Mouse (Mus musculus) forebrain, embryonic 15.5 days (tissue): ENCODE measurements at regions not wholly inside any gene's neighbourhood (a gene's known extent, or its start where the extent isn't known, plus 50 kb on each side); places are given as distances from the start of the nearest gene placed in this dataset.

Experiments used
- ATAC-seq: fragments of 200-750 bp; cut with Nextera tagmentation; replicated peaks from 2 replicates; pipeline ENCODE4 v1.8.0; 2017; ENCODE audit warnings: mild to moderate bottlenecking, moderate TSS enrichment, moderate library complexity
- H3K27ac ChIP-seq: fragments of 300-500 bp; sonication (generic); replicated peaks from 2 replicates; pipeline ENCODE4 v1.5.1; 2015; ENCODE audit warnings: mild to moderate bottlenecking, inconsistent platforms
- H3K27me3 ChIP-seq: fragments of 300-500 bp; sonication (generic); 2 replicates; pipeline ENCODE4 v1.6.1; 2015; ENCODE audit warnings: inconsistent platforms
- H3K36me3 ChIP-seq: fragments of 300-500 bp; sonication (generic); 2 replicates; pipeline ENCODE4 v1.6.1; 2015; ENCODE audit warnings: mild to moderate bottlenecking, inconsistent platforms
- H3K4me1 ChIP-seq: fragments of 300-500 bp; sonication (generic); 2 replicates; pipeline ENCODE4 v1.6.1; 2015; ENCODE audit warnings: inconsistent platforms
- H3K4me2 ChIP-seq: fragments of 300-500 bp; sonication (generic); replicated peaks from 2 replicates; pipeline ENCODE4 v1.6.1; 2015; ENCODE audit warnings: mild to moderate bottlenecking, inconsistent platforms
- H3K4me3 ChIP-seq: fragments of 300-500 bp; sonication (generic); 2 replicates; pipeline ENCODE4 v1.5.1; 2015; ENCODE audit warnings: mild to moderate bottlenecking, inconsistent platforms
- H3K9ac ChIP-seq: fragments of 300-500 bp; sonication (generic); replicated peaks from 2 replicates; pipeline ENCODE4 v1.6.1; 2015; ENCODE audit warnings: mild to moderate bottlenecking, inconsistent platforms
- H3K9me3 ChIP-seq: fragments of 300-500 bp; sonication (generic); 2 replicates; pipeline ENCODE4 v1.6.1; 2016; ENCODE audit warnings: inconsistent platforms
- WGBS: fragments of 180-500 bp; shearing (Covaris S2); methylation state at CpG from one replicate; pipeline ENCODE4 v1.1.7; 2015; ENCODE audit warnings: mixed read lengths; 5-methylcytosine and 5-hydroxymethylcytosine counted together

DNA sequence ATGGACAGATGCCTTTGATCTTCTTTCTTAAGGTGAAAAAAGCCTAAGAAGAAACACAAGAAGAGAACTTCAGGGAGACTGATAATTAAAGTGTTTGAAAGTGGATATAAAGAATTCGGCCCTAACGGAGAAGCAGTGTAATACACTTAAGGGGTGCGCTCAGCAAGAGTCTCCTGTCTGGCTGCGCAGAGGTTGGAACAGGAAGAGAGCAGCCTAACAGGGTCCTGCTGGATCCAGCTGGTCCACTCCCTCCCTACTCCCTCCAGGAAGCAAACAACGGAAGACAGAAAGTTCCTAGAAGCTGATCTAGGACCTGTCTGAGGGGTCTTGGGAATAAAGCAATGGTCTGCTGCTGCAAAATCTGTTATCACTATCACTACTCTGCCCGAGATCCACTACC is 242.4 kb downstream of the 1190002N15Rik start:
- no peak for ATAC-seq
- 81% methylated on average over 6 of the region's 6 CpGs for WGBS

DNA sequence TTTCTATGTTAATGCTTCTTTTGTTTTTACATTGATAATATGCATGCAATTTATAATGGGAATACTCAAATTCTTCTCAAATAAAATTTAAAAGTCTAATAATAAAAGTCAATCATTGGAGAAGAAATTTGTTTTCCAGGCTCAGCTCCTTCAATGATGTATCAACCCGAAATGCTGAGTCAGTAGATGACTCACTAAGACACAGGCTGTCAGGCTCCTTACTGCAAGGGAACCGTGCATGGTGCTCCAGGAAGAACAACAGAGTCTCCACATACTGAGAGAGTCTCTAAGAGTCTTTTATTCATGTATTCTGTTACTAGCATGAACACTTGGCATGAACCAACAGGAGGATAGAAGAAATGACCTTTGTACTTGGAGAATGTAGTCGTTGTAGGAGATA is 245.7 kb downstream of the 1190002N15Rik start:
- Histone ChIP-seq H3K4me3 (no peak overlapping the region), H3K27ac (no peak overlapping the region), H3K9ac (no peak overlapping the region), H3K9me3 (no peaks in the 10 kb centered on the region), H3K4me2 (no peak overlapping the region), H3K4me1 (no peaks in the 10 kb centered on the region), H3K27me3 (no peaks in the 10 kb centered on the region), H3K36me3 (no peaks in the 10 kb centered on the region)
- 82% methylated on average over 3 of the region's 3 CpGs for WGBS
- no peak for ATAC-seq

More for the DNA sequence above, 242.4 kb downstream of the 1190002N15Rik start:
- H3K27me3 ChIP-seq, result no peaks in the 10 kb centered on the region
- H3K9me3 ChIP-seq, result no peaks in the 10 kb centered on the region
- no peak overlapping the region for H3K4me2 ChIP-seq
- H3K4me3 ChIP-seq, result no peak overlapping the region
- no peak overlapping the region for H3K27ac ChIP-seq
- H3K9ac ChIP-seq, result no peak overlapping the region
- no peaks in the 10 kb centered on the region for H3K36me3 ChIP-seq
- H3K4me1 ChIP-seq, result no peaks in the 10 kb centered on the region

DNA sequence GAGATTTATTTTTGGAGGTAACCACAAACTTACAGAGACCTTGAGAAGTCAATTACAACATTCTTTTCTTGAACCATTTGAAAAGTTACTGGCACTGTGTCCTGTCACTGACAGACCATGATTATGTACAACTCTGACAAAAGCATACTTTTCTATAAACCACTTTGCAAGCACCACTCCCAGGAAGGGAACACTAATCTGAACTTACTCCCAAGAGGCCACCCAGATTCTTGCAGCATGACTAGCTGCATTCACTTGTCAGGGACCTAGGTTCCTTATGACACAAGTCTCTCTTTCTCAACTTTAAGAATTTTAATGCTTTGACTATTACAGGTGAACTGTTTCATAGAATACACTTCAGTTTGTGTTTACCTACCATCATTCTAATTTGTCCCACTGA is 248.3 kb downstream of the 1190002N15Rik start:
- no peak for ATAC-seq
- no peaks in the 10 kb centered on the region for H3K36me3 ChIP-seq
- no peaks in the 10 kb centered on the region for H3K9me3 ChIP-seq
- H3K27ac ChIP-seq, result no peak overlapping the region
- H3K4me2 ChIP-seq, result no peak overlapping the region
- H3K9ac ChIP-seq, result no peak overlapping the region
- H3K4me3 ChIP-seq, result no peak overlapping the region
- no peaks in the 10 kb centered on the region for H3K27me3 ChIP-seq
- no peaks in the 10 kb centered on the region for H3K4me1 ChIP-seq

DNA sequence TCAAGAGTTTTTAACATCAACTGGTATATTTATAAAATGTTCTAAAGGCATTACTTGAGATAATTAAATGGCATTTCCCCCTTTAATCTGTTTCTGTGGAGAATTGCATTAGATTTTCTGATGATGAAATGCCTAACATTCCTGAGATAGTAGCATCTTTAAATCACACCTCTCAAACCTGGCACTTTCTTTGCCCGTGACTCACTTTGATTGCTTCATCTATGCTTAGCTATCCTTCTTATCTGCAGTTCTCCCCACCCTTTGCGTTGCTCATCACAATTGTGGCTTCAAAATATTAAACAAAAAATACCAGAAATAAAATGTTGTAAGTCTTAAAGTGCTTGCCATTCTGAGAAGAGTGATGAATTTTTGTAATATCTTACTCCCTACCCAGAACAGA is 250.3 kb downstream of the 1190002N15Rik start:
- no peak overlapping the region for H3K4me3 ChIP-seq
- 84% methylated on average over 2 of the region's 2 CpGs for WGBS
- no peak overlapping the region for H3K9ac ChIP-seq
- no peaks in the 10 kb centered on the region for H3K27me3 ChIP-seq
- H3K9me3 ChIP-seq, result no peaks in the 10 kb centered on the region
- H3K36me3 ChIP-seq, result no peaks in the 10 kb centered on the region
- H3K4me1 ChIP-seq, result no peaks in the 10 kb centered on the region
- ATAC-seq, result no peak
- no peak overlapping the region for H3K4me2 ChIP-seq
- no peak overlapping the region for H3K27ac ChIP-seq

DNA sequence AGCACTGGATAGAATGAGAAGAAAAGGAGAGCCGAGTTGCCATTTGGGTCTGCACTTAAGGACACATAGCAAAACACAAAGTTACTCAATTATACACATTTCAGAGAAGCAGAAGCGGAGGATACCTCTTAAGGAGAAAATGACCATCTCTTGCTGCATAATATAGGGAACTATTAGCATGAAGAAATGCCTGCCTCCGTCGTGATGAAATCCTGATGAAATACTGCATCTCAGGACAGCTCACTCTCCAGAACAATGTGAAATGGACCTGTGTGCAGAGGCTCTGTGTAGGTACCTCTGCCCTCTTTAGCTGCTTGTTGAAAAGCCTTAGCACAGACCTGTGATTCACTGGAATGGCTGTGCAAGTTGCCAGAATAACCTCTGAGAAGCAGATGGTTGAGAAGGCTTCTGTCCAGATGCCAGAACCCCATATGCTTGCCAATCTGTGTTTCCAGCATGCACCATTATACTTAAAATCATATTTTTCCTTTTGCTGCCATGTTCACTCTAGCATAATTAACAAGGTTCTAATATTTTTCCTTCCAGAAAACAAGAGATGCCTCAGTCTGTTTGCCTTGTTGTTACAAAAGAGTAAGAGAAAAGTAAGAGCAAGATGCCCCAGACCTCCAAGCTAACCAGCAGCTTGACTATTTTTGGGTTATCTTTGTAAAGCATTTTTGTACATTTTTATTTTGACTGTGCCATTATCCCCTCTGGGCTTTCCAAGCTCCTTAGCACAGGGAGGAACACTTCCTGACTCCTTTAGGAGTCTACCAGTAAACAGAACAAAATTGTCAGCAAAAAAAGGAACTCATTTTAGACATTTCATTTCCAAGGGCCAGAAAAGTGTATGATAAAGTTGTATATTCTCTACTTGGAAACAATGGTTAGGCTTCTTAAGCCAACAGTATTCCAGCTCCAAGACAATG is 259.0 kb downstream of the 1190002N15Rik start:
- H3K36me3 ChIP-seq, result no peaks in the 10 kb centered on the region
- H3K4me1 ChIP-seq, result peaks cover 11% of the 10 kb centered on the region; the same call in 1 of the 2 replicates
- whole genome bisulfite sequencing, result 81% methylated on average over 4 of the region's 4 CpGs
- no peak overlapping the region for H3K9ac ChIP-seq
- 0 out of 2 replicates have a peak overlapping the region, but pooled peaks have one; percentile 21 for H3K27ac ChIP-seq
- ATAC-seq, result peak; percentile 69
- no peaks in the 10 kb centered on the region for H3K9me3 ChIP-seq
- no peaks in the 10 kb centered on the region for H3K27me3 ChIP-seq
- no peak overlapping the region for H3K4me2 ChIP-seq
- no peak overlapping the region for H3K4me3 ChIP-seq

DNA sequence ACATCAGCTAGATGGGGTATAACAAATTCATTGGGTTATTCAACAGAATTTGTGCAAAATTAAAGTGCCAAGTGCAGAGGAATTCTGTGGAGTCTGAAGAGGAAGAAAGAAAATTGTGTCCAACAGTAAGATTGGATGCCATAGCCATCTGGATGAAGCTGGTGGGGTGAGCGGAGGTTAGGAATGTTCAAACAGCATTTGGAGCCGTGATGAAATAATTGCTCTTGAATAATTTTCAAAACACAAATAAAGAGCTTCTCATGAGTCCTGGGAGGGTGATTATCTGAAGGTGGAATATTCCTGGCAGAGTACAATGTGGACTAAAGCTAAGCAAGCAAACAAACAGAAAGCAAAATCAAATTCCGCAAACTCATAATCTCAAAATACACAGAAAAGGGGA is 260.8 kb downstream of the 1190002N15Rik start:
- Histone ChIP-seq H3K9me3 (no peaks in the 10 kb centered on the region), H3K27ac (no peak overlapping the region), H3K27me3 (no peaks in the 10 kb centered on the region), H3K4me2 (no peak overlapping the region), H3K4me1 (peaks cover 11% of the 10 kb centered on the region; the same call in 1 of the 2 replicates), H3K9ac (no peak overlapping the region), H3K36me3 (no peaks in the 10 kb centered on the region), H3K4me3 (no peak overlapping the region)
- ATAC-seq, result no peak
- 84% methylated on average over 3 of the region's 3 CpGs for WGBS

DNA sequence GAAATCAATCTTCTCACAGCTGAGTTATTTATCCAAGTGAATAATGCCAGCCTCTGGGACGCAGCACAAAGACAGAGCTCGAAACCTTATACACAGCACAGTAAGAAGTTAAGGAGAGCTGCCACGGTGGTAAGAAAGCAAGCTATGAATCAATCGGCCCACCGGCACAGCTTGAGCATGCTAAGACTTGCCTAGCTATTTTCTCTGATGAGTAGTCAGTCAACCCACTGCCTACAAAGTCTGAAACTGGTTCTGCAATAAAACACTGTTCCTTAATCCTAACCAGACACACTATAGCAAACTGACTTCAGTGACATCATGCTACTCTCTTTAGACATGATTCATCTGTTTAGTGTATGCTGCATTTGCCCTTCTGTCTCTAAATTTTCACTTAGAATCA is 268.7 kb downstream of the 1190002N15Rik start:
- Histone ChIP-seq H3K27ac (no peak overlapping the region), H3K9me3 (no peaks in the 10 kb centered on the region), H3K36me3 (no peaks in the 10 kb centered on the region), H3K4me2 (no peak overlapping the region), H3K4me1 (no peaks in the 10 kb centered on the region; the same call in 1 of the 2 replicates), H3K9ac (no peak overlapping the region), H3K4me3 (no peak overlapping the region), H3K27me3 (no peaks in the 10 kb centered on the region)
- WGBS, result 85% methylated on average over 5 of the region's 5 CpGs
- no peak for ATAC-seq

DNA sequence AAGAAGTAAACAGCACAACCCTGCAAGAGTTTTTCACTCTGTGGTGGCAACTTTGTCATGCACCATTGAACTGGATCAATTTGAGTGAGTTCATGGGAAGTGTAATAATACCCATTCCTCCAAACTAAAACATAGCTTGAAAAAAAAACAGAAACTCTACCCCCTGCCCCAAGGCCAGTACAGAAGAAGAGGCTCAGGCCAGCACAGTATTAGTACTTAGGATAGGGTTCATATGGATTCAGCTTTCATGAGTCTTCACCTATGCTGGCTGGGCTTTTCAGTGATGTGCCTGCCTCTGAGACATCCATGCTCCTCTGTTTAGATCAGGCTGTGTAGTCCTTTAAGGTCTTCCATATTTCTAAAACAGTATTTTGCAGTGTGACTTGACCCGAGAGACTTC is 270.6 kb downstream of the 1190002N15Rik start:
- H3K27ac ChIP-seq, result no peak overlapping the region
- H3K27me3 ChIP-seq, result no peaks in the 10 kb centered on the region
- no peaks in the 10 kb centered on the region for H3K9me3 ChIP-seq
- no peak overlapping the region for H3K4me3 ChIP-seq
- ATAC-seq, result no peak
- 89% methylated on average over 1 of the region's 1 CpGs for WGBS
- H3K36me3 ChIP-seq, result no peaks in the 10 kb centered on the region
- no peak overlapping the region for H3K9ac ChIP-seq
- H3K4me2 ChIP-seq, result no peak overlapping the region
- H3K4me1 ChIP-seq, result no peaks in the 10 kb centered on the region; the same call in 1 of the 2 replicates

DNA sequence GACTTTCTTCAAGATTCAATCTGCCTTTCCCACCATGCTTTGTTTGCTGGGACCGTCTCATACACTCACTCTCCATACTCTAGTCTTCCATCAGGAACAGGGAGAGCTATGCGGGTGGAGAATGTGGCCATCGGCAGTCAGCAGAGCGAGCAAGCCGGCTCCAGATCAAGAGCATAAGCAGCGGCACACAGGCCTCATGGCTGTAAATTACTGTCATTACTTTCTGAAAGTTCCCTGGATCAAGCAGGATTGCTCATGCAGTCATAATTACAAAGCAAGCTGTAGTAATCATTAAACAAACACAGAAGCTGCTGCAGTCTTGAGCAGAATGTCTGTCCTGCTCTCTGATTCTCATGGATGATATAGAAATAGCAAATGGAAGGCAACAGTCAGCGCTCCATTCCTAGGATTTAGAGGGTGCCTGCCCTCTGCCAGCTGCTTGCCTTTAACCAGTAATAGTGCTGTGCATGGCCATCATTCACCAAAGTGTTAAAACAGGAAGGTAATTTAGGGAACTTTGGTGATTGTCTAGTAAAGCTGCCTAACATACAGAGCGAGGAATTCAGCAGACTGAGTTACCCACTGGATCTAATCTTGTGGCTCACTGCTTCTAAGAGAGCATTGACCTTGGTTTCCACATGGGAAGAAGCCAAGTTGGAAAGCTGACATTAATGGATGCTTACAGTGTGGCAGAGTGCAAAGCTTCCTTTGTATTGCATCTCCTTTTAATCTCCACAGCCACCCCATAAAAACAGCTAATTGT is 298.2 kb downstream of the 1190002N15Rik start:
- ATAC-seq, result peak; percentile 46; the same call in 1 of the 2 replicates
- Histone ChIP-seq H3K36me3 (no peaks in the 10 kb centered on the region), H3K4me3 (no peak overlapping the region), H3K4me2 (no peak overlapping the region), H3K27ac (no peak overlapping the region), H3K27me3 (no peaks in the 10 kb centered on the region), H3K9ac (no peak overlapping the region), H3K4me1 (peaks cover 6% of the 10 kb centered on the region; the same call in 1 of the 2 replicates), H3K9me3 (no peaks in the 10 kb centered on the region)
- WGBS, result 60% methylated on average over 8 of the region's 8 CpGs

DNA sequence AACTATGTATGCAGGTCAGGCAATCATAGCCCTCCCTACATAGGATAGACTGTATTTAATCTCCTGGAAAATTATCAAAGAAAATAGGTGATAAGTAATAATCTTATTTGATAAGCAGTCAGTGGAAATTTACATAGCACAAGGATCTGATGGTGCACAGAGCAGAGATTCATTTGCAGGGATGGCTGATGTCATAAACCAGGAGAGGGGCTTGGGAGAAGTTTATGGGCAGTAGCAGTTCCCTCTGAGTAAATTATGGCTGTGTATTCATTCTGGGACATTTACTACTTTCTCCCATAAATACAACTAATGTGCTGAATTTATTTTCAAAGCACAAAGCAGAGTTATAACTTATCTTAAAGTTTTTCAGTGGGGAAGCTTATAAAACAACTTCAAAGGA is 299.3 kb downstream of the 1190002N15Rik start:
- no peaks in the 10 kb centered on the region for H3K27me3 ChIP-seq
- ATAC-seq, result no peak
- no peak overlapping the region for H3K4me3 ChIP-seq
- no peak overlapping the region for H3K4me2 ChIP-seq
- H3K9ac ChIP-seq, result no peak overlapping the region
- no peaks in the 10 kb centered on the region for H3K9me3 ChIP-seq
- peaks cover 6% of the 10 kb centered on the region; the same call in 1 of the 2 replicates for H3K4me1 ChIP-seq
- H3K36me3 ChIP-seq, result no peaks in the 10 kb centered on the region
- H3K27ac ChIP-seq, result no peak overlapping the region

DNA sequence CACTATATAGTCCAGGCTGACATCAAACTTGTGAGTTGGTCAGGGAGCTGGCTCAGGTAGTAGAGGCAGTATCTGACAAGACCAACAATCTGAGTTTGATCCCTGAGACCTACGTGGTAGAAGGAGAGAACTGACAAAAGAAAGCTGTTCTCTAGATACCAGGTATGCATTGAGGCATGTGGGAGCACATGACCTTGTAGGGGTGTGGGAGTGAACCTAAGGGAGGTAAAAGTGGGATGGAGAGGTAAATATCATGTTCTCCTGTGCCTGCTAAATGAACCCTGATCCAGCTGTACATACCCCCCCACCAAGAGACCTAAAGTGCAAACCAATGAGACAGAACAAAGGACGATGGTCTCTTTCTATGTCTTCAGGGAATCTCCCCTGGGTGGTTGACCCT is 308.3 kb downstream of the 1190002N15Rik start:
- WGBS, result 73% methylated on average over 2 of the region's 2 CpGs
- no peak overlapping the region for H3K9ac ChIP-seq
- no peaks in the 10 kb centered on the region for H3K4me1 ChIP-seq
- H3K36me3 ChIP-seq, result no peaks in the 10 kb centered on the region
- ATAC-seq, result no peak
- H3K27me3 ChIP-seq, result no peaks in the 10 kb centered on the region
- no peak overlapping the region for H3K4me2 ChIP-seq
- no peak overlapping the region for H3K27ac ChIP-seq
- H3K9me3 ChIP-seq, result no peaks in the 10 kb centered on the region
- no peak overlapping the region for H3K4me3 ChIP-seq

DNA sequence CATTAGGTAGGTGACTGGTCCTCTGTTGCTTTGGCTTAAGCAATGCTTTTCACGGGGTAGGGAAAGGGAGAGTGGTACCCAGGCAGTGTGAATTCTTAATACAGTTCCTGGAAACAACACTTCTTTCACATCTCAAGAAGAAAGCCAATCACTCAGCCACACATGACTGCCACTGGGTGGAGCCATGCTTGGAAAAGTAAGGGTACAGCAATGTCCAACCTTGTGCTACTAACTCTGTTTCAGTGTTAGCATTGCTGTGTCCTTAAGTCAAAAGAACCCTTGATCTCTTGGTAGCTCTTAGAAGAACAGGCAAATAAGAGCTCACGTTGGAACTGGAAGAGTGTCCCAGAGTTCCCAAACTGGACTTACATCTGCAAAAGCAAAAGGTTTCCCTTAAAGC is 318.8 kb downstream of the 1190002N15Rik start:
- no peaks in the 10 kb centered on the region for H3K4me1 ChIP-seq
- no peak overlapping the region for H3K27ac ChIP-seq
- no peaks in the 10 kb centered on the region for H3K36me3 ChIP-seq
- 74% methylated on average over 2 of the region's 2 CpGs for WGBS
- no peaks in the 10 kb centered on the region for H3K9me3 ChIP-seq
- H3K9ac ChIP-seq, result no peak overlapping the region
- ATAC-seq, result no peak
- no peak overlapping the region for H3K4me3 ChIP-seq
- no peak overlapping the region for H3K4me2 ChIP-seq
- no peaks in the 10 kb centered on the region for H3K27me3 ChIP-seq
